Mouse (Mus musculus) G1E (cell line): Measurements from ENCODE around the gene Rgs12. TPM values are rescaled to one million over a fixed set of nuclear protein-coding genes. Genes with fewer than 3 reads are reported as not detected.

Source experiments
- ATAC-seq: 2 replicates; pipeline ENCODE4 v1.8.0; 2016; ENCODE audit warnings: mild to moderate bottlenecking; ENCODE audit not compliant: insufficient number of reproducible peaks, poor library complexity, low FRiP score, severe bottlenecking; ENCODE audit errors: extremely low read depth
- DNase-seq: peaks from one replicate; pipeline ENCODE4 v3.0.0; 2012; ENCODE audit warnings: low spot score
- H3K27me3 ChIP-seq: 2 replicates; pipeline ENCODE4 v1.6.1; 2012; ENCODE audit warnings: mild to moderate bottlenecking, low read length, inconsistent platforms; ENCODE audit not compliant: insufficient read depth
- H3K36me3 ChIP-seq: replicated peaks from 2 replicates; pipeline ENCODE3; 2012; ENCODE audit warnings: mild to moderate bottlenecking, inconsistent platforms
- H3K4me1 ChIP-seq: 2 replicates; pipeline ENCODE4 v1.6.1; 2012; ENCODE audit warnings: low read depth, low read length, inconsistent platforms, mixed read lengths; ENCODE audit not compliant: insufficient read depth
- H3K4me3 ChIP-seq: 2 replicates; pipeline ENCODE4 v1.5.1; 2012; ENCODE audit warnings: low read depth, mild to moderate bottlenecking, inconsistent platforms, low read length, moderate library complexity, mixed read lengths
- H3K9me3 ChIP-seq: replicated peaks from 2 replicates; pipeline ENCODE4 v1.6.1; 2012; ENCODE audit warnings: inconsistent platforms
- CTCF ChIP-seq: IDR thresholded peaks from 2 replicates; pipeline ENCODE4 v1.5.1; 2012; ENCODE audit warnings: low read depth, low read length, inconsistent platforms, mixed read lengths
- GATA1 ChIP-seq: IDR thresholded peaks from 2 replicates; pipeline ENCODE4 v1.6.1; 2012; ENCODE audit warnings: borderline replicate concordance, low read length, inconsistent platforms, mixed read lengths
- GATA2 ChIP-seq: IDR thresholded peaks from 2 replicates; pipeline ENCODE4 v1.6.1; 2012; ENCODE audit warnings: low read depth, low read length, inconsistent platforms, borderline replicate concordance
- POLR2AphosphoS5 ChIP-seq: IDR thresholded peaks from 2 replicates; pipeline ENCODE4 v1.6.1; 2012; ENCODE audit warnings: low read depth, low read length, inconsistent platforms; ENCODE audit not compliant: insufficient replicate concordance
- TAL1 ChIP-seq: conservative IDR thresholded peaks from 2 replicates; pipeline ENCODE4 v1.6.1; 2012; ENCODE audit warnings: low read depth, low read length, inconsistent platforms, mixed read lengths
- polyA plus RNA-seq: library from polyadenylated mRNA; stranded (reverse); fragments of >175 nt; gene quantifications from 2 replicates; pipeline ENCODE4 v1.2.3, GENCODE M21; 2012
- total RNA-seq, 2 experiments: library from RNA; stranded (forward) in 1 of 2; stranded (reverse) in 1 of 2; fragments of 200-1000 nt in 1 of 2; fragments of >200 nt in 1 of 2; fragmentation: Nextera tagmentation in 1 of 2; gene quantifications; 2 replicates each; pipeline ENCODE4 v1.2.3; 2014 to 2017

The Rgs12 gene
- total and polyA plus RNA-seq, 3 experiments: 1.8 to 14.3 (median 5.7) TPM

GRCm38 (mm10) chr5:34931091-34931490 is 18.2 kb upstream of the Rgs12 start:
- peaks cover 22% of the 10 kb centered on the region for H3K4me1 ChIP-seq
- ATAC-seq (no peak), DNase-seq (no peak)
- peaks cover 13% of the 10 kb centered on the region for H3K27me3 ChIP-seq
- no peak overlapping the region; the same call in 1 of the 2 replicates for H3K4me3 ChIP-seq
- no peaks in the 10 kb centered on the region for H3K36me3 ChIP-seq
- no peaks in the 10 kb centered on the region for H3K9me3 ChIP-seq
- no peak for TF ChIP-seq POLR2AphosphoS5
- TF ChIP-seq TAL1: no peak
- no peak for TF ChIP-seq GATA2
- TF ChIP-seq GATA1: no peak
- TF ChIP-seq CTCF: no peak

- H3K9me3 ChIP-seq: no peaks in the 10 kb centered on the region
- no peak overlapping the region for H3K4me3 ChIP-seq
- peaks cover 15% of the 10 kb centered on the region for H3K27me3 ChIP-seq
- no peaks in the 10 kb centered on the region for H3K36me3 ChIP-seq
- TF ChIP-seq GATA2 (no peak), GATA1 (no peak), CTCF (no peak), POLR2AphosphoS5 (no peak), TAL1 (no peak)
- no peak for DNase-seq
- peaks cover 22% of the 10 kb centered on the region for H3K4me1 ChIP-seq
- no peak for ATAC-seq
Measured at GRCm38 (mm10) chr5:34931516-34932457, 17.5 kb upstream of the Rgs12 start.

GRCm38 (mm10) chr5:34932458-34932806 is 16.8 kb upstream of the Rgs12 start:
- DNase-seq: no peak
- Histone ChIP-seq H3K9me3 (no peaks in the 10 kb centered on the region), H3K27me3 (peaks cover 15% of the 10 kb centered on the region), H3K36me3 (no peaks in the 10 kb centered on the region), H3K4me3 (no peak overlapping the region), H3K4me1 (peaks cover 22% of the 10 kb centered on the region)
- no peak for ATAC-seq
- TF ChIP-seq GATA1 (no peak), GATA2 (no peak), TAL1 (no peak)

GRCm38 (mm10) chr5:34933461-34933860 is 15.8 kb upstream of the Rgs12 start:
- Histone ChIP-seq H3K36me3 (no peaks in the 10 kb centered on the region), H3K9me3 (no peaks in the 10 kb centered on the region), H3K4me3 (no peak overlapping the region), H3K4me1 (peaks cover 22% of the 10 kb centered on the region), H3K27me3 (peaks cover 25% of the 10 kb centered on the region)
- TF ChIP-seq TAL1: no peak
- no peak for TF ChIP-seq GATA1
- TF ChIP-seq CTCF: peak; percentile 26; the same call in 1 of the 2 replicates
- TF ChIP-seq POLR2AphosphoS5: no peak
- no peak for TF ChIP-seq GATA2
- ATAC-seq (no peak), DNase-seq (no peak)

GRCm38 (mm10) chr5:34941710-34942470 is 7.4 kb upstream of the Rgs12 start:
- Histone ChIP-seq H3K4me3 (no peak overlapping the region), H3K4me1 (peaks cover 11% of the 10 kb centered on the region), H3K9me3 (no peaks in the 10 kb centered on the region), H3K36me3 (no peaks in the 10 kb centered on the region), H3K27me3 (peaks cover 36% of the 10 kb centered on the region)
- no peak for DNase-seq
- TF ChIP-seq CTCF: no peak
- no peak for TF ChIP-seq GATA2
- no peak for TF ChIP-seq POLR2AphosphoS5
- no peak for TF ChIP-seq GATA1
- no peak for TF ChIP-seq TAL1
- ATAC-seq: no peak

GRCm38 (mm10) chr5:34943428-34943827 is 5.8 kb upstream of the Rgs12 start:
- Histone ChIP-seq H3K36me3 (no peaks in the 10 kb centered on the region), H3K9me3 (no peaks in the 10 kb centered on the region), H3K4me3 (no peak overlapping the region), H3K27me3 (peaks cover 37% of the 10 kb centered on the region), H3K4me1 (peaks cover 23% of the 10 kb centered on the region)
- ATAC-seq: no peak
- no peak for DNase-seq
- TF ChIP-seq TAL1 (no peak), CTCF (no peak), GATA1 (no peak), POLR2AphosphoS5 (no peak), GATA2 (no peak)
